Mouse (Mus musculus): ENCODE results near the gene Ddx39. TPM values are rescaled to one million over a fixed set of nuclear protein-coding genes. Genes with fewer than 3 reads are reported as not detected.

Ddx39 gene
- polyA plus RNA-seq, 1 experiment from 2014 or later, result 82.6 TPM

DNA sequence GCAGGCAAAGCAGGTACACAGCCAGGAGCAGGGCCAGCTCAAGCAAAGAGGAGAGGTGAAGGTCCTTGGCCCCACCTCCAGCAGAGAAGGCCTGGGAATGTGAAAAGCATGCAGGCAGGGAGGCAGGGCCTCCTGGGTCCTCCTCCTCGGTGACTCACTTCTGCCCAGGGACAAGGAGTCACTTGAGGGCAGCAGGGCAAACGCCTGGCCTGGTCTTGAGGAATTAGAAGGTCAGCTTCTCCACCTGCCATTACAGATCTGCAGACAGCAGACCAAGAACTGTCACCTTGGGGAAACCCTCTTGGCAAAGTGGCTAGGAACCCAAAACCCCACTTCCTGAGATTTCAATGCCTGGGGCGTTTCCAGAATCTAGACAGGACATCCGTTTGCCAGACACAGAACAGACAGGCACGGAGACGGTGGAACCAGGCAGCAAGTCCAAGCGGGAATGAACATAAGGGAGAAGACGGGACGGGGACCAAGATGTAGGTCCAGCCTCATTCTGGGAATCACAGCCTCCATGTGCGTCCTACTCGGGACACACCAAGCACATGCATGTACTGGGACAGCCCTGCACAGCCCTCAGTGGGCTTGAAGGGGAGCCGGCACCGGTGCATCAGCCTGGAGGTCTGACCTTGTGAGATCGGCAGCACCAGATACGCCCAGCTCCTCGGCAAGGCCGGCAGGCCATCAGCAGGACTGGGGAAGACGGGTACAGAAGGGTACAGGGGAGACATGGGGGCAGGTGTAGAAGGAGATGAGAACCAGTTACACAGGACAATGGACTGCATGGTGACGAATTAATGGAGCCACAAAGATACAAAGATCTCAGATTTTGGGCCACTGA is 17.4 kb upstream of the Ddx39 start:
- peak overlapping the region; percentile 95; the same call in 1 of the 2 replicates for H3K9ac ChIP-seq (replicated peaks; ENCODE audit: low read depth, low read length)
- H3K9me3 ChIP-seq (ENCODE audit: control insufficient read depth, low read length), result no peaks in the 10 kb centered on the region
- 0 out of 2 replicates have a peak, but pooled peaks have one; percentile 4 for ATAC-seq (ENCODE audit: low read depth)
- peak overlapping the region; percentile 91 for H3K4me3 ChIP-seq (ENCODE audit: low read depth, low read length)
- H3K4me1 ChIP-seq (ENCODE audit: control insufficient read depth, insufficient read depth, low read length), result peaks cover 17% of the 10 kb centered on the region
- H3K27ac ChIP-seq (ENCODE audit: low read depth, low read length), result no peak overlapping the region
- 67% methylated on average over 19 of the region's 19 CpGs for WGBS
- no peaks in the 10 kb centered on the region for H3K27me3 ChIP-seq (ENCODE audit: control insufficient read depth, insufficient read depth, low read length)
- no peaks in the 10 kb centered on the region for H3K36me3 ChIP-seq (ENCODE audit: control insufficient read depth, insufficient read depth, low read length)
- H3K4me2 ChIP-seq (ENCODE audit: low read depth, low read length), result peak overlapping the region; percentile 86

DNA sequence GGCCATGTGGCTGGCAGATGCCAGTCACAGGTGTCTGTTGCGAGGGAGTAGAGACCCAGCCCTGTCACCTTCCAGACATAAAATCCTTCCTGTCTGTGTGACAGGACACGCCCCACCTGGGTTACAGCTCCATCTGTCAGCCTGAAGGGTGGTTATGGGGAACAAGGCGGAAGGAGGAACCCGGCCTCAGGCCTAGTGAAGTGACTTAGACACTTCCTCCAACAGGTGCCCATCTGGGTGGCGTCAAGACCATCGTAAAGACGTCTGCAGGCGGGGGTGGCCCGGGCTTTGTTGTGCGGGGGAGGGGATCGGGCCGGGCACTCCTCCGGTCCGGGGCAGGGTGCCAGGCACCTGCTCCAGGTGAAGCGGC is 16.7 kb upstream of the Ddx39 start:
- H3K4me3 ChIP-seq (ENCODE audit: low read depth, low read length), result peak overlapping the region; percentile 91
- no peaks in the 10 kb centered on the region for H3K36me3 ChIP-seq (ENCODE audit: control insufficient read depth, insufficient read depth, low read length)
- no peaks in the 10 kb centered on the region for H3K9me3 ChIP-seq (ENCODE audit: control insufficient read depth, low read length)
- H3K27me3 ChIP-seq (ENCODE audit: control insufficient read depth, insufficient read depth, low read length), result no peaks in the 10 kb centered on the region
- H3K9ac ChIP-seq (replicated peaks; ENCODE audit: low read depth, low read length), result peak overlapping the region; percentile 95
- 3% methylated on average over 15 of the region's 15 CpGs for WGBS
- peak overlapping the region; percentile 22; the same call in 1 of the 2 replicates for H3K27ac ChIP-seq (ENCODE audit: low read depth, low read length)
- H3K4me1 ChIP-seq (ENCODE audit: control insufficient read depth, insufficient read depth, low read length), result peaks cover 17% of the 10 kb centered on the region
- peak; percentile 23; the same call in 1 of the 2 replicates for ATAC-seq (ENCODE audit: low read depth)
- peak overlapping the region; percentile 86 for H3K4me2 ChIP-seq (ENCODE audit: low read depth, low read length)

DNA sequence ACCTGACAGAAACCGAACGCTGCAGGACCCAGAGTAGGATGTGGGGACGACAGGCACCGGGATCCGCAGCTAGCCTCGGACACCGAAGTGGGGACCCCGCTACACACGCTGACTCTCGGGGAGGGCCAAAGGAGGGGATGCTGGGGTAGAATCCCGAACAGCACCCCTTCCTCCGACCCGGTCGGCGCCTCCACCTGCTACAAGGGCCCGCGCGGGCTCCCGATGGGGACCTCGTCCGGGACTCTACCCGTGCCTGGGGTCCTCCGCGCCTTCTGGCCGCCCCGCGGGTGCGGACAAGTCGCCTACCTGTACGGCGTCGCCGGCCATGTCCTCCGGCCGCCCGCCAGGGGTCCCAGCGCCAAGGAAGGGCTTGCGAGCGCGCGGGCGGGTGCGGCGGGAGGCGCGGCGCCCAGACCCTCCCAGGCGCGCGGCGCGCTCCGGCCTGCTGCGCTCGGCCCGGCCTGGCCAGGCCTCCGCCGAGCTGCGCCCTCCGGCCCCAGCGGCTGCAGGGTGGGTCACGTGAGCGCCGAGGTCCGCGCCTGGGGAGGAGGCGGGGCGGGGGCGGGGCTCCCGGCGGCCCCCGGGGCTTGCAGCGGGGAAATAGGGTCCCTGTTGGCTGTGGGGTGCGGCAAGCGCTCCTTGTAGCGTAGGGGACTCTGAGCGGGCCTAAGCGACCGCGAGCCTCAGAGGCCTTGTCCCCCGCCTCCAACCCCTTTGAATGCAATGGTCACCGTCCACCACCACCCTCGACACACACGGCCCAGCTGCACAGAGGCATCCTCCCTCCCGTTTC is 16.1 kb upstream of the Ddx39 start, which contains the start of gene Pkn1:
Gene Pkn1, minus strand, starts transcription at position 519 of the 793 bp plus-strand sequence.
- ATAC-seq (ENCODE audit: low read depth), result peak; percentile 87
- Histone ChIP-seq H3K9ac (replicated peaks; ENCODE audit: low read depth, low read length) (peak within 1 kb of the TSS; percentile 95), H3K4me1 (ENCODE audit: control insufficient read depth, insufficient read depth, low read length) (peaks cover 17% of the 10 kb centered on the region), H3K4me3 (ENCODE audit: low read depth, low read length) (peak within 1 kb of the TSS; percentile 91), H3K9me3 (ENCODE audit: control insufficient read depth, low read length) (no peaks in the 10 kb centered on the region), H3K27me3 (ENCODE audit: control insufficient read depth, insufficient read depth, low read length) (no peaks in the 10 kb centered on the region), H3K4me2 (ENCODE audit: low read depth, low read length) (peak within 1 kb of the TSS; percentile 86), H3K27ac (ENCODE audit: low read depth, low read length) (peak within 1 kb of the TSS; percentile 22; the same call in 1 of the 2 replicates), H3K36me3 (ENCODE audit: control insufficient read depth, insufficient read depth, low read length) (no peaks in the 10 kb centered on the region)
- WGBS, result under 1% methylated on average over 62 of the region's 85 CpGs

DNA sequence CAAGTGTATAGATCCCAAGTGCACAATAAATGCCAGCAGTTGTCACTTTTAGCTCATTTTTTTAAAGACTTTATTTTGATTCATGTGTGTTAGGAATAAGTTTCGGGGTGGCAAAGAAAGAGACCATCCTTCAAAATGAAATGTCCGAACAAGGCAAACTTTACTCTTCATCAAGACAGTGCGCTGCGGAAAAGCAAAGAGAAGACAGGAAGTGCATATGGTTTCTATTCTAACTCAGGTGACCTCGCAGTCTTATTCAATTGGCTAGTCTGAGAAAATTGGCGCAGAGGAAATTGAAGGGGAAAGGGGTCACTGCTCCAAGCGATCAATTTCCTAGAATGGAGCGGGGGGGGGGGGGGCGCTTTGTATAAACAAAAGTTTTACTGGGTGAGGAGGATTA is 15.4 kb upstream of the Ddx39 start:
- Histone ChIP-seq H3K27me3 (ENCODE audit: control insufficient read depth, insufficient read depth, low read length) (no peaks in the 10 kb centered on the region), H3K4me3 (ENCODE audit: low read depth, low read length) (peak overlapping the region; percentile 91), H3K4me2 (ENCODE audit: low read depth, low read length) (peak overlapping the region; percentile 86), H3K27ac (ENCODE audit: low read depth, low read length) (0 out of 2 replicates have a peak overlapping the region, but pooled peaks have one; percentile 22), H3K4me1 (ENCODE audit: control insufficient read depth, insufficient read depth, low read length) (peaks cover 17% of the 10 kb centered on the region), H3K36me3 (ENCODE audit: control insufficient read depth, insufficient read depth, low read length) (no peaks in the 10 kb centered on the region), H3K9me3 (ENCODE audit: control insufficient read depth, low read length) (no peaks in the 10 kb centered on the region), H3K9ac (replicated peaks; ENCODE audit: low read depth, low read length) (peak overlapping the region; percentile 95)
- no peak for ATAC-seq (ENCODE audit: low read depth)
- 43% methylated on average over 9 of the region's 9 CpGs for WGBS

DNA sequence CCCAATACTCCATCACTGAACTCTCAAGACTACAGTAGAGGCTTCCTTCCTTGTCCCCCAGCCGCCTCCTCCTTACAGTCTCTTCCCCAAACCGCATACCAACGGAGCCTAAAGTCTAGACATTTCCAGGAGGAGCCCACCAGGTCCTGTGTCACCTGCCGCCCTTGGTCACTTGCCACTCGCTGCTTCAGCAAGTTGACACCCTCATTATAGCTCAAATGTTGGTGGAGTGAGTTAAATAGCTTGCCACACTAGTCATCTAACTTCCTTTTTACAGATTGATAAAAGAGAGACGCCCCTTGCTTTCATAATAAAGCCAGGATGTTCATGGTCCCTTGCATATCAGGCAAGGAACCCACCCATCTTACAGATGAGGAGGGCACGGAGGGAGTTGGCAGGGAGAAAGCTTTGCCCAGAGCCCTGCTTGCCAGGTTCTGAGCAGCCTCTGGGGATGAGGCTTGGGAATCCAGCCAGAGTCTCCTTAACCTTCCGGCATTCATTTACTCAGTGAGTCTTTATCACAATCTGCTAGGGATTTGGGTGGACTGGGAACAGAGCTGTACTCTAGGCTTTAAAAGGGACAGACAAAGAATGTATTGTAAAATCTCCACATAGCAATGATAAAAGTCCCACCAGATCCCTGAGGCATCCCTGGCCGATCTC is 14.4 kb upstream of the Ddx39 start:
- H3K27ac ChIP-seq (ENCODE audit: low read depth, low read length), result no peak overlapping the region
- H3K36me3 ChIP-seq (ENCODE audit: control insufficient read depth, insufficient read depth, low read length), result no peaks in the 10 kb centered on the region
- WGBS, result 77% methylated on average over 9 of the region's 9 CpGs
- no peak for ATAC-seq (ENCODE audit: low read depth)
- H3K4me3 ChIP-seq (ENCODE audit: low read depth, low read length), result no peak overlapping the region
- H3K4me1 ChIP-seq (ENCODE audit: control insufficient read depth, insufficient read depth, low read length), result peaks cover 17% of the 10 kb centered on the region
- H3K9me3 ChIP-seq (ENCODE audit: control insufficient read depth, low read length), result no peaks in the 10 kb centered on the region
- H3K27me3 ChIP-seq (ENCODE audit: control insufficient read depth, insufficient read depth, low read length), result no peaks in the 10 kb centered on the region
- no peak overlapping the region for H3K4me2 ChIP-seq (ENCODE audit: low read depth, low read length)
- H3K9ac ChIP-seq (replicated peaks; ENCODE audit: low read depth, low read length), result no peak overlapping the region

DNA sequence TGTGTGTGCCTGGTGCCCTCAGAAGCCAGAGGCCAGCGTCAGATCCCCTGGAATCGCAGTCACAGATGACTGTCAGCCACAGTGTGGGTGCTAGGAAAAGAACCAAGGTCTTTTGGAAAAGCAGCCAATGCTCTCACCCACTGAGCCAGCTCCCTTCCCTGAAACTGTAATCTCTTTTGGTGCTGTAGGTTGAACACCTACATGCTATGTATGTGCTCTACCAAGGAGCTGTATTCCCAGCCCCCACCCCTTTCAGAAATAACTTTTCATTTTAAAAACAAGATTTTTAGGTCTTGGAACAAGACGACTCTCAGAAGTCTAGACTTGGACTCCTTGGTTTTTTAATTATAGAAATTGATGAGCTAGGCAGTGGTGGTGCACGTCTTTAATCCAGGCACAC is 11.6 kb upstream of the Ddx39 start:
- H3K27ac ChIP-seq (ENCODE audit: low read depth, low read length), result no peak overlapping the region
- no peak overlapping the region for H3K4me2 ChIP-seq (ENCODE audit: low read depth, low read length)
- peaks cover 4% of the 10 kb centered on the region; the same call in 1 of the 2 replicates for H3K4me1 ChIP-seq (ENCODE audit: control insufficient read depth, insufficient read depth, low read length)
- H3K4me3 ChIP-seq (ENCODE audit: low read depth, low read length), result no peak overlapping the region
- WGBS, result 85% methylated on average over 4 of the region's 4 CpGs
- ATAC-seq (ENCODE audit: low read depth), result no peak
- H3K36me3 ChIP-seq (ENCODE audit: control insufficient read depth, insufficient read depth, low read length), result no peaks in the 10 kb centered on the region
- H3K9me3 ChIP-seq (ENCODE audit: control insufficient read depth, low read length), result no peaks in the 10 kb centered on the region
- H3K9ac ChIP-seq (replicated peaks; ENCODE audit: low read depth, low read length), result no peak overlapping the region
- no peaks in the 10 kb centered on the region for H3K27me3 ChIP-seq (ENCODE audit: control insufficient read depth, insufficient read depth, low read length)

DNA sequence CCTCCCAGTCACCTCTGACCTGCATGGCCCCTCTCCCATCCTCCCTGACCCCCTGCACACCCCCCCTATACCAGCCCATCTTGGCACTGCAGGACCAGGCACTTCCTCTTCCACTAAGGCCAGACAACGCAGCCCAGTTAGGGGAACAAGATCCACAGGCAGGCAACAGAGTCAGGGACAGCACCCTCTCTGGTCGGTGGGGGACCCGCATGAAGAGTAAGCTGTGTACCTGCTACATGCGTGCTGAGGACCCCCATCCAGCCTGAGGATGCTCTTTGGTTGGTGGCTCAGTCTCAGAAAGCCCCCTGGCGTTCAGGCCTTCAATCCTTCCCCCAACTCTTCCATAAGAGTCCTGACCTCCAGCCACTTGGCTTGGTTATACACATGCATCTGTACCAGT is 8.6 kb upstream of the Ddx39 start:
- Histone ChIP-seq H3K4me3 (ENCODE audit: low read depth, low read length) (no peak overlapping the region), H3K4me2 (ENCODE audit: low read depth, low read length) (no peak overlapping the region), H3K4me1 (ENCODE audit: control insufficient read depth, insufficient read depth, low read length) (no peaks in the 10 kb centered on the region), H3K9me3 (ENCODE audit: control insufficient read depth, low read length) (no peaks in the 10 kb centered on the region), H3K9ac (replicated peaks; ENCODE audit: low read depth, low read length) (no peak overlapping the region), H3K27ac (ENCODE audit: low read depth, low read length) (no peak overlapping the region), H3K27me3 (ENCODE audit: control insufficient read depth, insufficient read depth, low read length) (no peaks in the 10 kb centered on the region), H3K36me3 (ENCODE audit: control insufficient read depth, insufficient read depth, low read length) (no peaks in the 10 kb centered on the region)
- ATAC-seq (ENCODE audit: low read depth), result no peak
- WGBS, result 62% methylated on average over 5 of the region's 5 CpGs

DNA sequence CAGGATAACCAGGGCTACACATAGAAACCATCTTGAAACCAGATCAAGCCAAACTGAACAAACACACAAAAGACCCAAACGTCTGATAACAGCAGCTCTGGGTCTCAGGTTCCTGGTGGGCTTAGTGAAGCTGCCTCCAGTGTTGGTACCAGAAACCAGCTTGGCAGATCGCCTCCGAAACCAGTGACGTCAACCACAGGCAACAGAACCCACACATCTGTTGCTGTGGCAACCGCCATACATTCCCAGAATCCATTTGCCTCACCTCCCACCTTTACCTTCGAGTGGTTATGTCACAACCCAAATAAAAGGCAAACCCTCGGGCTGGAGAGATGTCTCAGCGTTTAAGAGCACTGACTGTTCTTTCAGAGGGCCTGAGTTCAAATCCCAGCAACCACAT is 7.4 kb upstream of the Ddx39 start:
- Histone ChIP-seq H3K4me1 (ENCODE audit: control insufficient read depth, insufficient read depth, low read length) (no peaks in the 10 kb centered on the region), H3K9ac (replicated peaks; ENCODE audit: low read depth, low read length) (no peak overlapping the region), H3K4me3 (ENCODE audit: low read depth, low read length) (no peak overlapping the region), H3K27me3 (ENCODE audit: control insufficient read depth, insufficient read depth, low read length) (no peaks in the 10 kb centered on the region), H3K27ac (ENCODE audit: low read depth, low read length) (no peak overlapping the region), H3K4me2 (ENCODE audit: low read depth, low read length) (no peak overlapping the region), H3K9me3 (ENCODE audit: control insufficient read depth, low read length) (no peaks in the 10 kb centered on the region), H3K36me3 (ENCODE audit: control insufficient read depth, insufficient read depth, low read length) (no peaks in the 10 kb centered on the region)
- WGBS, result 82% methylated on average over 8 of the region's 8 CpGs
- ATAC-seq (ENCODE audit: low read depth), result no peak
